Mouse (Mus musculus): ENCODE results near the gene Gm20388. TPM values are rescaled to one million over a fixed set of nuclear protein-coding genes. Genes with fewer than 3 reads are reported as not detected.

Gm20388 gene
- polyA plus RNA-seq, 1 experiment from 2014 or later: not detected

GRCm38 (mm10) chr8:120173195-120173594 is 262.6 kb downstream of the Gm20388 start:
- DNase-seq (no peak), ATAC-seq (ENCODE audit: low read depth) (no peak)
- H3K4me1 ChIP-seq (replicated peaks): no peaks in the 10 kb centered on the region
- no peak overlapping the region for H3K9ac ChIP-seq
- 39% methylated on average over 1 of the region's 1 CpGs for WGBS (ENCODE audit: insufficient replicate concordance)
- H3K27me3 ChIP-seq: peaks cover 62% of the 10 kb centered on the region
- no peak overlapping the region for H3K4me2 ChIP-seq
- no peaks in the 10 kb centered on the region for H3K9me3 ChIP-seq (replicated peaks)
- H3K36me3 ChIP-seq: no peaks in the 10 kb centered on the region
- H3K4me3 ChIP-seq (replicated peaks): no peak overlapping the region
- H3K27ac ChIP-seq: no peak overlapping the region

- Histone ChIP-seq H3K4me3 (replicated peaks) (no peak overlapping the region), H3K27ac (no peak overlapping the region), H3K4me2 (no peak overlapping the region), H3K36me3 (no peaks in the 10 kb centered on the region), H3K4me1 (replicated peaks) (no peaks in the 10 kb centered on the region), H3K27me3 (peaks cover 55% of the 10 kb centered on the region), H3K9ac (no peak overlapping the region), H3K9me3 (replicated peaks) (no peaks in the 10 kb centered on the region)
- WGBS (ENCODE audit: insufficient replicate concordance): 44% methylated on average over 18 of the region's 18 CpGs
- DNase-seq (no peak), ATAC-seq (ENCODE audit: low read depth) (no peak)
Measured at GRCm38 (mm10) chr8:120174606-120175005, 264.0 kb downstream of the Gm20388 start.

- Histone ChIP-seq H3K4me1 (replicated peaks) (no peaks in the 10 kb centered on the region), H3K27ac (no peak overlapping the region)
- WGBS (ENCODE audit: insufficient replicate concordance): 32% methylated on average over 4 of the region's 4 CpGs
Measured at GRCm38 (mm10) chr8:120176605-120177004, 266.0 kb downstream of the Gm20388 start.

GRCm38 (mm10) chr8:120177318-120178123 is 266.9 kb downstream of the Gm20388 start, which contains the start of gene Fam92b:
Gene Fam92b, minus strand, starts transcription at chr8:120177466.
- no peaks in the 10 kb centered on the region for H3K4me1 ChIP-seq (replicated peaks)
- under 1% methylated on average over 25 of the region's 26 CpGs for WGBS (ENCODE audit: insufficient replicate concordance)
- peak; percentile 30; the same call in 1 of the 2 replicates for ATAC-seq (ENCODE audit: low read depth)
- no peaks in the 10 kb centered on the region for H3K9me3 ChIP-seq (replicated peaks)
- no peak within 1 kb of the TSS for H3K4me2 ChIP-seq
- no peak within 1 kb of the TSS for H3K4me3 ChIP-seq (replicated peaks)
- H3K9ac ChIP-seq: no peak within 1 kb of the TSS
- no peak for DNase-seq
- no peaks in the 10 kb centered on the region for H3K36me3 ChIP-seq
- H3K27ac ChIP-seq: no peak within 1 kb of the TSS
- H3K27me3 ChIP-seq: peaks cover 47% of the 10 kb centered on the region

More at GRCm38 (mm10) chr8:120176605-120177004, 266.0 kb downstream of the Gm20388 start:
- no peak for ATAC-seq (ENCODE audit: low read depth)
- Histone ChIP-seq H3K27me3 (peaks cover 47% of the 10 kb centered on the region), H3K9ac (no peak overlapping the region), H3K36me3 (no peaks in the 10 kb centered on the region), H3K9me3 (replicated peaks) (no peaks in the 10 kb centered on the region), H3K4me3 (replicated peaks) (no peak overlapping the region), H3K4me2 (no peak overlapping the region)
- no peak for DNase-seq

- Histone ChIP-seq H3K4me3 (replicated peaks) (no peak overlapping the region), H3K27ac (no peak overlapping the region), H3K27me3 (peaks cover 47% of the 10 kb centered on the region), H3K9ac (no peak overlapping the region), H3K4me1 (replicated peaks) (no peaks in the 10 kb centered on the region), H3K9me3 (replicated peaks) (no peaks in the 10 kb centered on the region), H3K36me3 (no peaks in the 10 kb centered on the region), H3K4me2 (no peak overlapping the region)
- WGBS (ENCODE audit: insufficient replicate concordance): 12% methylated on average over 10 of the region's 10 CpGs
- no peak for ATAC-seq (ENCODE audit: low read depth)
- no peak for DNase-seq
Measured at GRCm38 (mm10) chr8:120178124-120178514, 267.5 kb downstream of the Gm20388 start.

- Histone ChIP-seq H3K36me3 (no peaks in the 10 kb centered on the region), H3K4me1 (replicated peaks) (no peaks in the 10 kb centered on the region), H3K27ac (no peak overlapping the region), H3K27me3 (peaks cover 47% of the 10 kb centered on the region), H3K4me3 (replicated peaks) (0 out of 2 replicates have a peak overlapping the region, but pooled peaks have one; percentile 19), H3K9ac (no peak overlapping the region), H3K9me3 (replicated peaks) (no peaks in the 10 kb centered on the region), H3K4me2 (peak overlapping the region; percentile 45)
- 0% methylated on average over 10 of the region's 10 CpGs for WGBS (ENCODE audit: insufficient replicate concordance)
- DNase-seq (peak; percentile 71), ATAC-seq (ENCODE audit: low read depth) (peak; percentile 61)
Measured at GRCm38 (mm10) chr8:120179027-120179431, 268.4 kb downstream of the Gm20388 start.

- Histone ChIP-seq H3K4me1 (replicated peaks) (peaks cover 4% of the 10 kb centered on the region), H3K4me2 (no peak overlapping the region), H3K9me3 (replicated peaks) (no peaks in the 10 kb centered on the region), H3K27me3 (peaks cover 38% of the 10 kb centered on the region), H3K27ac (no peak overlapping the region), H3K4me3 (replicated peaks) (no peak overlapping the region), H3K36me3 (no peaks in the 10 kb centered on the region), H3K9ac (no peak overlapping the region)
- DNase-seq (no peak), ATAC-seq (ENCODE audit: low read depth) (no peak)
- WGBS (ENCODE audit: insufficient replicate concordance): 50% methylated on average over 7 of the region's 7 CpGs
Measured at GRCm38 (mm10) chr8:120180445-120180970, 269.9 kb downstream of the Gm20388 start.

- Histone ChIP-seq H3K36me3 (no peaks in the 10 kb centered on the region), H3K4me2 (no peak overlapping the region), H3K9me3 (replicated peaks) (no peaks in the 10 kb centered on the region), H3K4me1 (replicated peaks) (peaks cover 6% of the 10 kb centered on the region), H3K27me3 (peaks cover 30% of the 10 kb centered on the region), H3K27ac (no peak overlapping the region), H3K4me3 (replicated peaks) (no peak overlapping the region), H3K9ac (no peak overlapping the region)
- DNase-seq (no peak), ATAC-seq (ENCODE audit: low read depth) (no peak)
- WGBS (ENCODE audit: insufficient replicate concordance): 61% methylated on average over 5 of the region's 5 CpGs
Measured at GRCm38 (mm10) chr8:120181274-120181673, 270.6 kb downstream of the Gm20388 start.

- DNase-seq: no peak
- no peak overlapping the region for H3K9ac ChIP-seq
- H3K27ac ChIP-seq: no peak overlapping the region
- ATAC-seq (ENCODE audit: low read depth): no peak
- no peaks in the 10 kb centered on the region for H3K9me3 ChIP-seq (replicated peaks)
- H3K4me3 ChIP-seq (replicated peaks): no peak overlapping the region
- no peak overlapping the region for H3K4me2 ChIP-seq
- 55% methylated on average over 4 of the region's 4 CpGs for WGBS (ENCODE audit: insufficient replicate concordance)
- peaks cover 6% of the 10 kb centered on the region for H3K4me1 ChIP-seq (replicated peaks)
- peaks cover 23% of the 10 kb centered on the region for H3K27me3 ChIP-seq
- no peaks in the 10 kb centered on the region for H3K36me3 ChIP-seq
Measured at GRCm38 (mm10) chr8:120181861-120182414, 271.3 kb downstream of the Gm20388 start.

GRCm38 (mm10) chr8:120184366-120184765 is 273.7 kb downstream of the Gm20388 start:
- H3K4me3 ChIP-seq (replicated peaks): no peak overlapping the region
- WGBS (ENCODE audit: insufficient replicate concordance): 37% methylated on average over 9 of the region's 9 CpGs
- H3K4me2 ChIP-seq: no peak overlapping the region
- peaks cover 6% of the 10 kb centered on the region for H3K4me1 ChIP-seq (replicated peaks)
- no peak overlapping the region for H3K27ac ChIP-seq
- ATAC-seq (ENCODE audit: low read depth) (no peak), DNase-seq (no peak)
- no peaks in the 10 kb centered on the region for H3K36me3 ChIP-seq
- no peaks in the 10 kb centered on the region for H3K9me3 ChIP-seq (replicated peaks)
- H3K9ac ChIP-seq: no peak overlapping the region
- H3K27me3 ChIP-seq: 0 out of 2 replicates have a peak, but pooled peaks cover 4% of the 10 kb centered on the region

GRCm38 (mm10) chr8:120184850-120185792 is 274.5 kb downstream of the Gm20388 start:
- no peak overlapping the region for H3K9ac ChIP-seq
- DNase-seq: no peak
- H3K4me2 ChIP-seq: no peak overlapping the region
- H3K4me3 ChIP-seq (replicated peaks): no peak overlapping the region
- H3K4me1 ChIP-seq (replicated peaks): peaks cover 6% of the 10 kb centered on the region
- no peaks in the 10 kb centered on the region for H3K9me3 ChIP-seq (replicated peaks)
- no peak for ATAC-seq (ENCODE audit: low read depth)
- no peak overlapping the region for H3K27ac ChIP-seq
- 0 out of 2 replicates have a peak, but pooled peaks cover 4% of the 10 kb centered on the region for H3K27me3 ChIP-seq
- no peaks in the 10 kb centered on the region for H3K36me3 ChIP-seq
- 49% methylated on average over 17 of the region's 17 CpGs for WGBS (ENCODE audit: insufficient replicate concordance)

All from liver, embryonic 13.5 days (tissue).